Mouse (Mus musculus) MEL-GATA-1-ER (cell line): ENCODE data around the gene Ktn1.

ENCODE experiments used
- DNase-seq: peaks from one replicate; pipeline ENCODE4 v3.0.0-alpha.2; 2012; ENCODE audit warnings: low read depth; ENCODE audit errors: extremely low read depth

Ktn1 gene

GRCm38 (mm10) chr14:47754253-47754897 lies 106.1 kb downstream of the Ktn1 start:
- no peak for DNase-seq

- no peak for DNase-seq
Observed at GRCm38 (mm10) chr14:47756411-47757065, 108.3 kb downstream of the Ktn1 start.

GRCm38 (mm10) chr14:47765192-47765591 lies 116.9 kb downstream of the Ktn1 start:
- DNase-seq, result no peak

GRCm38 (mm10) chr14:47765796-47766195 lies 117.5 kb downstream of the Ktn1 start:
- DNase-seq, result no peak

- DNase-seq, result no peak
Observed at GRCm38 (mm10) chr14:47766373-47766772, 118.1 kb downstream of the Ktn1 start.

GRCm38 (mm10) chr14:47771496-47771895 lies 123.2 kb downstream of the Ktn1 start:
- no peak for DNase-seq

GRCm38 (mm10) chr14:47775543-47775942 lies 127.3 kb downstream of the Ktn1 start:
- no peak for DNase-seq

GRCm38 (mm10) chr14:47776260-47777035 lies 128.2 kb downstream of the Ktn1 start:
- no peak for DNase-seq

- no peak for DNase-seq
Observed at GRCm38 (mm10) chr14:47786112-47786511, 137.9 kb downstream of the Ktn1 start.
